Mouse (Mus musculus) erythroblast, embryonic 14.5 days (primary cell): ENCODE measurements at regions not wholly inside any gene's neighbourhood (a gene's known extent, or its start where the extent isn't known, plus 50 kb on each side); places are given as distances from the start of the nearest gene placed in this dataset.

ENCODE experiments used
- GATA1 ChIP-seq: IDR thresholded peaks from 2 replicates; pipeline ENCODE4 v1.6.1; 2012; ENCODE audit warnings: low read length, inconsistent platforms, mixed read lengths
- TAL1 ChIP-seq: IDR thresholded peaks from 3 replicates; pipeline ENCODE4 v1.6.1; 2012; ENCODE audit warnings: low read length, inconsistent platforms, mixed read lengths

- TF ChIP-seq GATA1 (no peak), TAL1 (no peak)
Measured at GRCm38 (mm10) chr2:61501922-61502321, 76.5 kb upstream of the Tank start.
